Mouse (Mus musculus) T-helper 2 cell (primary cell): ENCODE data around the gene Cenpa.

Experiments
- in situ Hi-C: fragments of 300-600 bp; cut with MboI, MseI; formaldehyde crosslinking; loops from one replicate; pipeline ENCODE4 v1.15.1; 2025; ENCODE audit warnings: high pct_unique_total_duplicates

Cenpa gene

GRCm38 (mm10) chr5:30678722-30679296 lies 12.2 kb downstream of the Cenpa start:
- in situ Hi-C loops, result no loop called here

GRCm38 (mm10) chr5:30679593-30679992 lies 13.0 kb downstream of the Cenpa start:
- in situ Hi-C loops, result no loop called here

GRCm38 (mm10) chr5:30681970-30682369 lies 15.4 kb downstream of the Cenpa start:
- in situ Hi-C loops, result no loop called here

- in situ Hi-C loops, result no loop called here
These were observed 16.5 kb downstream of the Cenpa start for GRCm38 (mm10) chr5:30682967-30683600.

GRCm38 (mm10) chr5:30683993-30684392 lies 17.4 kb downstream of the Cenpa start:
- in situ Hi-C loops, result no loop called here

- in situ Hi-C loops, result no loop called here
These were observed 20.2 kb downstream of the Cenpa start for GRCm38 (mm10) chr5:30686781-30687180.

- in situ Hi-C loops, result loop anchor here (5.0 kb wide), 1 partner anchor 97 kb away; no protein-coding TSS in a partner anchor
These were observed 33.9 kb downstream of the Cenpa start for GRCm38 (mm10) chr5:30700361-30701000.

DNA sequence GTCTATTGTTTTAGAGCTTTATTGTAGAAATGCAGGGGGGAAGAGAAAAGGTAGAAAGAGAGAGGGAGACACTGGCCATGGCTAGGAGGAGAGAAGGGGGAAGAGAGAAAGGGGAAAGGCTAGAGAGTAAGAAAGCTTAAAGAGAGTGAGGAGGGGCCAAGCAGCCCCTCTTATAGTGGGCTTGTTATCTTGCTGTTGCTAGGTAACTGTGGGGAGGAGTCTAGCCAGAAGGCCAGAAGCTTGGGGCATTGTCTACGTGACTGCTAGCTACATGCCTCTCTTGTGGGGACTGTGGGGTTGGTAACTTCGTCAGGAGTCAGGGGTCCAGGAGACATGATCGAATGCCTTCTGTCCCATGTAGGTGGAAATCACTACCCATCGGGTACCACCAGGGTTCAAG lies 34.8 kb downstream of the Cenpa start:
- in situ Hi-C loops, result loop anchor here (5.0 kb wide), 1 partner anchor 96 kb away; no protein-coding TSS in a partner anchor

DNA sequence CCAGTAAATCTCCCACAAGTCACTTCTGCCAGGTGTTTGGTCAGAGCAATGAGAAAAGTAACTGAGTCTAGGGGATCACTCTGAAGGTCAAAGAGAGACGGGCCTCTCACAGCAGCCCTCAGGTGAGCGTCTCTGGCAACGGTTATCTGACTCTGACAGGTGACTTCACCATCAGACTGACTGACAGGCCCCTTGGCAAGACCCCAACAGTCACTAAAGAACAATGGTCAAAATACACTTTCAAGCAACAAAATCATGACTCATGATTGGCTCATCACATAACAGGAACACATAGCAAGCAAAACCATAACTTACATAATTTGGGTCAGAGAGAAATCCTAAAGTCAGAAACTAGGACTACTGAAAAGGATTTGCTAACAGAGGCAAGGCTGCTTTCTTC lies 35.3 kb downstream of the Cenpa start:
- in situ Hi-C loops, result loop anchor here (5.0 kb wide), 1 partner anchor 95 kb away; no protein-coding TSS in a partner anchor

DNA sequence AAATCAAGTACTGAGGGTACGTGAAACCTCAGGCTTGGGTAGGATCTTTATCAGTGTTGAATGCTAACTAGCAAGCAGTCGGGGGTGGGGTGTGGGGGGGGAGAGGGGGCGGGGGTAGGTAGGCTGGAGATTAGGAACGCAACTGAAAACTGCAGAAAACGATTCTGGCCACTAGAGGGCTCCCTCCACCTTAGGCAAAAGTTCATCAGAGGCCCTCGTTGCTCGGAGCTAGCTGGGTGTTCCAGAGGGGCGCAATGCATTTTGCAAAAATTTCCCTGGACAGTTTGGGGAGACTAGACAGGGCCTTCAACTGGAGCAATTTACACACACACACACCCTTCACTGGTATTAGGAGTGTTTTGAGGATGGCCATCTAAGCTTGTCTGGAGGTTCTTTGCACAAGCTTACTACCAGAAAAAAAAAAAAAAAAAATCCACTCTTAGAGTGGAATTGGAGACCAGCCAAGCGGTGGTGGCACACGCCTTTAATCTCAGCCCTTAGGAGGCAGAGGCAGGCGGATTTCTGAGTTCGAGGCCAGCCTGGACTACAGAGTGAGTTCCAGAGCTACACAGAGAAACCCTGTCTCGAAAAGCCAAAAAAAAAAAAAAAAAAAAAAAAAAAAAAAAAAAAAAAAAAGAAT lies 43.3 kb downstream of the Cenpa start:
- in situ Hi-C loops, result loop anchor here (5.0 kb wide), 1 partner anchor 67 kb away; no protein-coding TSS in a partner anchor

DNA sequence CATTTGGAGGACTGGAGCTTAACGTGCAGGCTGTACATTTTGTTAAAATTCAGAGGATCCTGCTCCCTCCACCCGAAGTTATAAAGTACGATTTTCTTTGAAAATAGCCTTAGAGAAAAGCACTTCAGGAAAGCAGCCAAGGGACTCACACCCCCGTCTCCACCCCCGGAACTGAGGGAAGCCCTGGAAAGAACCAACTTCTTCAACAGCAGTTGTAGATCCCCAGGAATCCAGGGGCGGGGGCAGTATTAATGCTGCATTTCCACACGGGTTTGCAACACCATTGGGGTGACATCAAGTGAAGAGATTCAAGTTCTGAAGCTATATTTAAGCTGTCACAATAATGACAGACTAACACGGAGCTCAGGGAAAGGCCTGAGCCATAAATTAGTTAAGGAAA lies 43.9 kb downstream of the Cenpa start:
- in situ Hi-C loops, result loop anchor here (5.0 kb wide), 1 partner anchor 67 kb away; no protein-coding TSS in a partner anchor

- in situ Hi-C loops, result loop anchor here (5.0 kb wide), 1 partner anchor 66 kb away; no protein-coding TSS in a partner anchor
These were observed 44.8 kb downstream of the Cenpa start, which contains the start of gene Dpysl5 for GRCm38 (mm10) chr5:30711147-30712001. Gene Dpysl5 (plus strand): TSS chr5:30711564.

- in situ Hi-C loops, result loop anchor here (5.0 kb wide), 1 partner anchor 65 kb away; no protein-coding TSS in a partner anchor
These were observed 45.4 kb downstream of the Cenpa start for GRCm38 (mm10) chr5:30712002-30712390.

DNA sequence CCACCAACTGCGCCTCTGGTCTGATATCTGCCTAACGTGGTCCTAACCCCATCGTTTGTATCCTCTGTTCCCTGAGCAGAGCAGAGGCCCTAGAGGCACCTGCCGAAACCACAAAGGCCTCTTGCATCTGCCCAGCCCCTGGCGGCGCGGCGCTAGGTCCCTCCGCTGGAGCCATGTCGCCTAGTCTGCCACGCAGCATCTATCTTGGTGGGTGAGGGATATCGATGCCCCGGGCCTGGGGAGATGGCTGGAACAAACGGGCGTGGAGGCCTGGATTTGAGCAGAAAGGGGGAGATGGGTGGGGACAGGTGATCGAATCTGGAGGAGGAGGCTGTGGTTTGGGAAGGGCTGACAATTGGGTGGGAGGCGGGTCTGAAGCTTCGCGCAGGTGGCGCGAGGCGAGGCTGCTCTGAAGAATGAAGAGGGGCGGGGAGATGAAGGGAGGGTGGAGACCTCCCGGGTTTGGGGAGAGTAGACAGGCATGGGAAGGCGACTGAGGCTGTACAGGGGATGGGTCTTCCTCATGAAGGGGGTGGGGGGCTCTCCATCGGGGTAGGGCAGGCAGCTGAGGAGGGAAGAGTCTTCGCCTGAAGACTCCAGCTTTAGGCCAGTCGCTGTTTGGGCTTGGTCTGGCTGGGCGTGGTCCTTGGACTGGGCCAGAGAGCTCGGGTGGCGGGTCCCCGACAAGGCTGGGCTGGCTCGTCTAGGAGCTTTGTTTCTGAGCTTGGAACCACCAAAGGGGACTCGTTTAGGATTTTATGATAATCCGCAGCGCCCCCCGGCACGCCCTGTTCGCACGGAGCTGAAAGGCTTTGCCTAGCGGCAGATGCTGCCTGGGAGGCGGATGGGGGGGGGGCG lies 46.1 kb downstream of the Cenpa start:
- in situ Hi-C loops, result loop anchor here (5.0 kb wide), 1 partner anchor 65 kb away; no protein-coding TSS in a partner anchor

GRCm38 (mm10) chr5:30713299-30713675 lies 46.7 kb downstream of the Cenpa start:
- in situ Hi-C loops, result loop anchor here (5.0 kb wide), 1 partner anchor 64 kb away; no protein-coding TSS in a partner anchor

DNA sequence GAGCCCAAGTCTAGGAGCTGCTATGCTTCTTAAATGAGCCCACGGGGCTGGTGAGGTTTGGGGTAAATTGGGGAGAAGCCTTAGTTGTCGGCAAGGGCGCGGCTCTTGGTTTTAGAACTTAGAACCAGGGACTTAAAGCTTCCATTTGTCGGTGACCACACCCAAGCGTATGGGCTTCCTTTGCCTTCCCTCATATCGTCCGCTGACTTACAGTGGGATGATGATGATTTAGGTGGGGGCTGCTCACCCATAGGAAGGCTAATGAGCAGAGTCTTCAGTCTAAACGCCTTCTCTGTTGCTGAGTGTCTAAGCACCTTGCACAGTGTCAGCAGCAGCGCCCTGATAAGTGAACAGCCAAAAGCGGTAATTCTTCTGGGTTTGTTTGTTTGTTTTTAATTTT lies 47.1 kb downstream of the Cenpa start:
- in situ Hi-C loops, result loop anchor here (5.0 kb wide), 1 partner anchor 64 kb away; no protein-coding TSS in a partner anchor

DNA sequence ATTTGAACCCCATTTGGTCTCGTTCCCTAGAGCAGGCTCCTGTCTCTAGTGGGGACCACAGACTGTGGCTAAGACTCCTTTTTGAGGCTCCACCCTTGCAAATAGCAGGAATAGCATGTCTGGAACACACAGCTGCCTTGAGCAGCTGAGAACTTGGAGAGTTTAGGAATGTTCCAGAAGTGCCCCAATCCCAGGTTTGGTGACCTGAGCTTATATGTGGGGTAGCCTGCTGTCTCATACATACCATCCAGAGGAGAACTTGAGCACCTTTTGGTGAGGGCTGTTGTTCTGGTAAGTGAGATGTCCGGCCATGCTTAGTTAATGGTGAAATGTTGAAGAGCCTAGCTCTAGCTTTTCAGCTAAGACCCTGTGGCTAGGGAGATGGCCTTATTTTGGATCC lies 49.7 kb downstream of the Cenpa start:
- in situ Hi-C loops, result no loop called here

GRCm38 (mm10) chr5:30717506-30717905 lies 50.9 kb downstream of the Cenpa start:
- in situ Hi-C loops, result no loop called here

DNA sequence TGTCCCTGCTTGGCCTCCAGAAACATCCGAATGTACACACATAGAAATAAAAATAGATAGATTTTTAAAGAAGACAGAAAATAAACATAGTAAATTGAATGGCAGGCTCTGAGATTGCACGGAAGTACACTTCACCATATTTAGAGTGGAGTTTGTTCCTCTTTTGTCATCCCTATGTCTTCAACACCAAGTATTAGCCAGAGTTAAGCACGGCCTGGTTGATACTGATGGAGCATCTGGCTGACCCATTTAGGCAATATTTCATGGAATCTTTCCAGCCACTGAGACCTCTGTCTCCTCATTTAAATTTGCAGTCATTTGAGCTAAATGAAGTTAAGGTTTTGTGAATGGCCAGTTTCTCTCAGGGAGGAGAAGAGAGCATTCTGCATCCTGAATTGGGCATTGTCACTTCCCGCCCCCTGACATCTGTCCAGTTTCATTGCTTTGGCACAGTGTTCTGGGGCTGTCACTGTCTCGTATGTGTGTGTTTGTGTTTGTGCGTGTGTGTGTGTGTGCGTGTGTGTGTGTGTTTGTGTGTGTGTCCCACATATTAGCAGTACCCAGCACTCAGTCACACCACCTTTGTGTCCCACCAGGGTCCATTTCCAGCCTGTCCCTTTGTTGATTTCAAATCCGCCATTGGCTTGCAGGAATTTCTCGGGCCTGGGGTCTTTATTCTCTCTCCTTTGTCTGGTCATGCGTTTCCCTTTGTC lies 51.6 kb downstream of the Cenpa start:
- in situ Hi-C loops, result no loop called here
